ENCODE assay signal across 10 mouse cellular contexts in the genomic region with DNA sequence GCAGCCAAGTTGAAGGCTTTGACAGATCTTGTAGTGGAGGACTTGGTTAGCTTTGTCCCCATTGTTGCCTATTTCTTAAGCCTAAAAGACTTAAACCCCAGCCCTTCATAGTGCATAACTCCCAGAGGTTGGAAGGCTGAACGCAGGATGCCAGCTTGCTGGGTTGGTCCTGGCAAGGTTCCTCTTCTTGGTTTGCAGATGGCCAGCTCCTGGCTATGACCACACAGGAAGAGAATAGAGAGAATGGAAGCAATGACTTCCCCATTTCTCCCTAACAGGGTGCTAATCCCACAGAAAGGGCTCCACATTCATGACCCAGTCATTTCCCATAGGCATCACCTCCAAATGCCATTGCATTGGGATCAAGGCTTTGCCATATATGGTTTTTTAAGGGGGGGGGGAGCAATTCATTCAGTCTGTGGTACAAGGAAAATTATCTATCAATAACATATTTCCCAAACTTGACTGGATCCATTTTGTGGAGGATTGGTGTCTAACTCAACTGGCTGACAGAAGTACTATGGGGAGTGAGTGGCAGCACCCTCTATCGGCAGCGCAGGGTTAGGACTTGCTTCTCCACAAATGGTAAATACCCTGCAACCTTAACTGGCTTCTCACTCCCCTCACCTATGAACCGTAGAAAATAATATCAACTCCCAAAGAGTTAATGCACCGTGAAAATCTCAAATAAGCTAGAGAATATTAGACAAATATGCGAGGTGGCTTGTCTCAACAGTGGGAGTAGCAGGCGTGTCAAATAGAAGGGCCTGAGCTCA.
A peak's percentile ranks its signal among the peaks of the same experiment; 100 is the strongest.
DNase-seq lines count a peak whose midpoint lies in the region; ATAC-seq and TF ChIP-seq lines count a peak whose summit lies in the region.
"Had no signal": no experiment of that assay in that cellular context is flagged by ENCODE, and none has a peak within 500 bp of the region (broad histone marks: within the 10 kb centered on the region; RNA-seq: fewer than 3 reads in every experiment).

No protein-coding gene starts in this region.

- WGBS in forebrain, embryonic 13.5 days, result 74% methylated on average over 7 of the region's 7 CpGs
- WGBS in forebrain, embryonic 10.5 days, result 72% methylated on average over 7 of the region's 7 CpGs
- 53% methylated on average over 7 of the region's 7 CpGs for WGBS in lung, postnatal 0 days
- 52% methylated on average over 7 of the region's 7 CpGs for whole genome bisulfite sequencing in olfactory bulb, adult 2 months

- ATAC-seq in forebrain, embryonic 13.5 days, result no peak
- no peak for ATAC-seq in lung, postnatal 0 days
- peak; percentile 74 to 88 for ATAC-seq in hematopoietic stem cell, adult 5-6 weeks (replicated peaks in 1 of 2; ENCODE audit: insufficient read depth in 1 of 2, low FRiP score in 2 of 2, low TSS enrichment in 1 of 2, low read depth in 1 of 2, poor library complexity in 2 of 2, severe bottlenecking in 2 of 2)
- ATAC-seq in megakaryocyte, adult 5-6 weeks (ENCODE audit: poor library complexity, severe bottlenecking), result no peak

- TF ChIP-seq POLR2A in olfactory bulb, adult 2 months (IDR thresholded peaks at IDR 0.05; ENCODE audit: insufficient read depth, low read depth, low read length), result no peak

- H3K4me2 ChIP-seq in forebrain, embryonic 13.5 days, result no peak overlapping the region
- H3K4me2 ChIP-seq in lung, postnatal 0 days (replicated peaks; ENCODE audit: low read depth, low read length), result no peak overlapping the region
- H3K4me2 ChIP-seq: embryonic facial prominence, embryonic 15.5 days had no signal

- no peak for TF ChIP-seq EP300 in lung, postnatal 0 days (IDR thresholded peaks at IDR 0.05)

- H3K27me3 ChIP-seq in forebrain, embryonic 13.5 days, result no peaks in the 10 kb centered on the region
- H3K27me3 ChIP-seq in forebrain, embryonic 10.5 days (ENCODE audit: poor library complexity, severe bottlenecking), result no peaks in the 10 kb centered on the region
- no peaks in the 10 kb centered on the region for H3K27me3 ChIP-seq in lung, postnatal 0 days (replicated peaks; ENCODE audit: insufficient read depth, low read length)
- H3K27me3 ChIP-seq: embryonic facial prominence, embryonic 15.5 days had no signal

- peaks cover 6% of the 10 kb centered on the region for H3K4me1 ChIP-seq in forebrain, embryonic 13.5 days
- 0 out of 2 replicates have a peak, but pooled peaks cover 4% of the 10 kb centered on the region for H3K4me1 ChIP-seq in forebrain, embryonic 10.5 days
- no peaks in the 10 kb centered on the region for H3K4me1 ChIP-seq in lung, postnatal 0 days (ENCODE audit: insufficient read depth, low read depth, low read length)
- H3K4me1 ChIP-seq in olfactory bulb, adult 2 months (ENCODE audit: control insufficient read depth, insufficient read depth, low read length), result peaks cover 8% of the 10 kb centered on the region
- H3K4me1 ChIP-seq: embryonic facial prominence, embryonic 15.5 days had no signal

- no peak overlapping the region for H3K4me3 ChIP-seq in forebrain, embryonic 13.5 days
- H3K4me3 ChIP-seq in forebrain, embryonic 10.5 days, result no peak overlapping the region
- H3K4me3 ChIP-seq in lung, postnatal 0 days (ENCODE audit: low read depth, low read length), result no peak overlapping the region
- no peak overlapping the region for H3K4me3 ChIP-seq in olfactory bulb, adult 2 months (ENCODE audit: insufficient read depth, low read depth, low read length)
- H3K4me3 ChIP-seq: embryonic facial prominence, embryonic 15.5 days had no signal

- no peak for DNase-seq in forebrain, embryonic 10.5 days (ENCODE audit: extremely low spot score, low spot score)
- DNase-seq in lung, postnatal 0 days (ENCODE audit: low spot score), result no peak
- DNase-seq in lung, adult 18-20 months, result no peak
- no peak for DNase-seq in yolk sac, embryonic 10.5 days (ENCODE audit: low spot score)
- DNase-seq: heart, adult 11 months had no signal

- H3K9me3 ChIP-seq in forebrain, embryonic 13.5 days (replicated peaks), result no peaks in the 10 kb centered on the region
- peaks cover 4% of the 10 kb centered on the region; the same call in 1 of the 2 replicates for H3K9me3 ChIP-seq in forebrain, embryonic 10.5 days
- H3K9me3 ChIP-seq in lung, postnatal 0 days (ENCODE audit: low read length), result no peaks in the 10 kb centered on the region
- H3K9me3 ChIP-seq: embryonic facial prominence, embryonic 15.5 days had no signal

- H3K27ac ChIP-seq in forebrain, embryonic 13.5 days, result 0 out of 2 replicates have a peak overlapping the region, but pooled peaks have one; percentile 20
- H3K27ac ChIP-seq in forebrain, embryonic 10.5 days, result no peak overlapping the region
- H3K27ac ChIP-seq in lung, postnatal 0 days (ENCODE audit: low read length), result no peak overlapping the region
- peak overlapping the region; percentile 79 for H3K27ac ChIP-seq in olfactory bulb, adult 2 months (ENCODE audit: insufficient read depth, low read depth, low read length)
- H3K27ac ChIP-seq: embryonic facial prominence, embryonic 15.5 days had no signal

- TF ChIP-seq CTCF in lung, postnatal 0 days (IDR thresholded peaks at IDR 0.05), result peak; percentile 52
- no peak for TF ChIP-seq CTCF in olfactory bulb, adult 2 months (IDR thresholded peaks at IDR 0.05; ENCODE audit: insufficient read depth, low read depth, low read length)

- H3K36me3 ChIP-seq in forebrain, embryonic 13.5 days (ENCODE audit: poor library complexity, severe bottlenecking), result no peaks in the 10 kb centered on the region
- H3K36me3 ChIP-seq in forebrain, embryonic 10.5 days (replicated peaks), result no peaks in the 10 kb centered on the region
- H3K36me3 ChIP-seq in lung, postnatal 0 days (ENCODE audit: insufficient read depth, low read length), result no peaks in the 10 kb centered on the region
- H3K36me3 ChIP-seq: embryonic facial prominence, embryonic 15.5 days had no signal

- H3K9ac ChIP-seq in forebrain, embryonic 13.5 days, result no peak overlapping the region
- H3K9ac ChIP-seq in lung, postnatal 0 days (replicated peaks; ENCODE audit: low read depth), result no peak overlapping the region
- H3K9ac ChIP-seq: embryonic facial prominence, embryonic 15.5 days had no signal

Comparison
In these comparisons a context has a peak if more than half of its experiments do, and no peak if none do; other contexts are left out.
1. H3K27ac ChIP-seq: peak in forebrain, embryonic 13.5 days (single experiment) and olfactory bulb, adult 2 months (single experiment); none in forebrain, embryonic 10.5 days (single experiment) and lung, postnatal 0 days (single experiment).
2. ATAC-seq: peak in hematopoietic stem cell, adult 5-6 weeks (2 of 2); none in forebrain, embryonic 13.5 days (single experiment), lung, postnatal 0 days (single experiment) and megakaryocyte, adult 5-6 weeks (single experiment).